Mouse (Mus musculus) bone marrow, adult 2 months (tissue): ENCODE results near the gene Gpsm1.

Experiments used
- CTCF ChIP-seq: fragments of 200-500 bp; IDR thresholded peaks from 2 replicates; pipeline ENCODE4 v1.5.1; 2011; ENCODE audit warnings: low read length, control low read depth; ENCODE audit not compliant: control insufficient read depth, insufficient read depth
- POLR2A ChIP-seq: fragments of 200-500 bp; IDR thresholded peaks from 2 replicates; pipeline ENCODE4 v1.6.1; 2011; ENCODE audit warnings: low read depth, mild to moderate bottlenecking, control low read depth, low read length, borderline replicate concordance; ENCODE audit not compliant: control insufficient read depth

- TF ChIP-seq POLR2A (no peak), CTCF (no peak)
These were observed 45.5 kb downstream of the Gpsm1 start, which contains the start of gene Card9 for GRCm38 (mm10) chr2:26360772-26361171.
